Mouse (Mus musculus) brain, adult 2 months (tissue): ENCODE data around the gene Mmp7.

ENCODE experiments used
- DNase-seq: peaks from one replicate; pipeline ENCODE4 v3.0.0; 2011; ENCODE audit warnings: low read depth, low spot score

Mmp7 gene

DNA sequence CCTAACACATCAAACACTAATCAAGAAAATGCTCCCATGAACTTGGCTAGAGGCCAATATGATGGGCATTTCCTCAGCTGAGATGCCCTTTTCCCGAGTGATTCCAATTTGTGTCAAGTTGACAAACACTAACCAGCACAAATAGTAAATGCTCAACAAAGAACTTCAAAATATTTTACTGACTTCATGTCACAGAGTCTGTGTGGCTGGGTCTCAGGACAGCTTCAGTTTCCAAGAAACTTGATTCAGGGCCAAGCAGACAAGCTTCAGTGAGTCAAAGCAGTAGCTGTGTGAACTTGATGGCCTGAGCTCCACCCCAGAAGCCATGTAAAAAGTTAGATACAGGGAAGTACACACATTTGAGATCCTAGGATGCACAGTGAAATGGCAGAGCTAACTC, 52.3 kb downstream of the Mmp7 start:
- no peak for DNase-seq

DNA sequence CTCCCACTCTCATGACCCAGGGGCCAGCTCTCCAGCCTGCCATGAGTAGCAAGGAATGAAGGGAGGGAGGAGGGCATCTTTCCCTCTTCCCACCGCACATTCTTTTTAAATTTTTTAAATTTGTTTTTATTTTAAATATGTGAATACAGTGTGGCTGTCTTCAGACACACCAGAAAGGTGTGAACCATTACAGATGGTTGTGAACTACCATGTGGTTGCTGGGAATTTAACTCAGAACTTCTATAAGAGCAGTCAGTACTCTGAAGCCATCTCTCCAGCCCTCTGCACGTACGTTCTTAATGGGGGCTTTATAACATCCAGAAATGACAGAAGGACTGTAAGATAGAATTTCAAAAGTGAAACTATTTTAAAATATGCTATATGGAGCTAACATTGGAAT, 57.0 kb downstream of the Mmp7 start:
- DNase-seq: peak; percentile 17
